ENCODE assay signal across 33 mouse cellular contexts in genomic region chr2:129252836-129253630, GRCm38 (mm10). TPM values are rescaled to one million over a fixed set of nuclear protein-coding genes. Genes with fewer than 3 reads are reported as not detected.
DNase-seq lines count a peak whose midpoint lies in the region; ATAC-seq and TF ChIP-seq lines count a peak whose summit lies in the region.
"Had no signal": no experiment of that assay in that cellular context is flagged by ENCODE, and none has a peak within 500 bp of the region (broad histone marks: within the 10 kb centered on the region; RNA-seq: fewer than 3 reads in every experiment).

No protein-coding gene starts in this region.

- H3K36me3 ChIP-seq in heart, adult 2 months (ENCODE audit: control insufficient read depth, insufficient read depth, low read length) = no peaks in the 10 kb centered on the region
- H3K36me3 ChIP-seq in midbrain, embryonic 11.5 days (ENCODE audit: control insufficient read depth, insufficient read depth, low read length) = no peaks in the 10 kb centered on the region
- H3K36me3 ChIP-seq in midbrain, embryonic 13.5 days = no peaks in the 10 kb centered on the region
- no peaks in the 10 kb centered on the region for H3K36me3 ChIP-seq in hindbrain, postnatal 0 days (ENCODE audit: insufficient read depth, low read length)
- H3K36me3 ChIP-seq: embryonic facial prominence, embryonic 13.5 days; forebrain, embryonic 10.5 days; forebrain, embryonic 15.5 days; heart, embryonic 15.5 days had no signal

- TF ChIP-seq POLR2A in heart, adult 2 months (IDR thresholded peaks at IDR 0.05; ENCODE audit: insufficient read depth, low read depth, low read length) = no peak

- H3K4me3 ChIP-seq in heart, adult 2 months = no peak overlapping the region
- H3K4me3 ChIP-seq in midbrain, embryonic 11.5 days (ENCODE audit: low read depth, low read length) = no peak overlapping the region
- no peak overlapping the region for H3K4me3 ChIP-seq in midbrain, embryonic 13.5 days (replicated peaks)
- H3K4me3 ChIP-seq in hindbrain, postnatal 0 days (ENCODE audit: low read length) = no peak overlapping the region
- H3K4me3 ChIP-seq: embryonic facial prominence, embryonic 13.5 days; forebrain, embryonic 10.5 days; forebrain, embryonic 15.5 days; gastrocnemius, adult 2 months; heart, embryonic 15.5 days had no signal

- no peaks in the 10 kb centered on the region for H3K79me2 ChIP-seq in heart, adult 2 months (replicated peaks; ENCODE audit: control insufficient read depth, insufficient read depth, low read length)

- TF ChIP-seq CTCF in heart, adult 2 months (IDR thresholded peaks at IDR 0.05) = no peak
- TF ChIP-seq CTCF in hindbrain, postnatal 0 days (IDR thresholded peaks at IDR 0.05; ENCODE audit: low read depth) = no peak

- no peak overlapping the region for H3K27ac ChIP-seq in heart, adult 2 months
- no peak overlapping the region for H3K27ac ChIP-seq in midbrain, embryonic 11.5 days (ENCODE audit: low read depth, low read length)
- no peak overlapping the region for H3K27ac ChIP-seq in midbrain, embryonic 13.5 days
- no peak overlapping the region for H3K27ac ChIP-seq in hindbrain, postnatal 0 days
- H3K27ac ChIP-seq: embryonic facial prominence, embryonic 13.5 days; forebrain, embryonic 10.5 days; forebrain, embryonic 15.5 days; gastrocnemius, adult 2 months; heart, embryonic 15.5 days; kidney, postnatal 0 days; liver, embryonic 14.5 days; macrophage had no signal

- intact Hi-C loops in heart, adult 2 months (cut with DNase I) = no loop called here

- ATAC-seq in midbrain, embryonic 11.5 days (ENCODE audit: low FRiP score) = no peak
- no peak for ATAC-seq in midbrain, embryonic 13.5 days
- ATAC-seq in hindbrain, postnatal 0 days = no peak
- ATAC-seq: forebrain, embryonic 15.5 days; midbrain, embryonic 16.5 days had no signal

- H3K4me1 ChIP-seq in heart, adult 2 months (ENCODE audit: control insufficient read depth, insufficient read depth, low read length) = no peaks in the 10 kb centered on the region
- H3K4me1 ChIP-seq in midbrain, embryonic 11.5 days (ENCODE audit: control insufficient read depth, insufficient read depth, low read length) = no peaks in the 10 kb centered on the region
- no peaks in the 10 kb centered on the region for H3K4me1 ChIP-seq in midbrain, embryonic 13.5 days (replicated peaks)
- no peaks in the 10 kb centered on the region for H3K4me1 ChIP-seq in hindbrain, postnatal 0 days (ENCODE audit: insufficient read depth, low read length)
- H3K4me1 ChIP-seq: embryonic facial prominence, embryonic 13.5 days; forebrain, embryonic 15.5 days; heart, embryonic 15.5 days had no signal

- DNase-seq in heart, adult 11 months = peak; percentile 66
- no peak for DNase-seq in heart, adult 2 months
- peak; percentile 61 for DNase-seq in midbrain, embryonic 11.5 days (ENCODE audit: low spot score, missing footprints)
- peak; percentile 80 for DNase-seq in ZHBTc4 (ENCODE audit: low read depth, low spot score)
- DNase-seq in hindbrain, postnatal 0 days (ENCODE audit: low spot score) = no peak
- no peak for DNase-seq in spleen, postnatal 4 days (ENCODE audit: low spot score in 2 of 2)
- DNase-seq: adrenal gland, postnatal 25 days; cerebellum, adult 11-12 months; cerebellum, adult 9-11 months; gastrocnemius, adult 2 months; gastrocnemius, postnatal 36 days; layer of hippocampus, postnatal 36 days; left cerebral cortex, postnatal 4 days; lung, adult 2 months; lung, postnatal 10 days; right cerebral cortex, adult 18-20 months; thymus, postnatal 14 days had no signal

- no peak overlapping the region for H3K9ac ChIP-seq in heart, adult 2 months (ENCODE audit: low read depth, low read length)
- H3K9ac ChIP-seq in midbrain, embryonic 11.5 days (ENCODE audit: low read length) = no peak overlapping the region
- H3K9ac ChIP-seq in midbrain, embryonic 13.5 days (replicated peaks) = no peak overlapping the region
- H3K9ac ChIP-seq in hindbrain, postnatal 0 days (replicated peaks; ENCODE audit: low read length) = no peak overlapping the region
- H3K9ac ChIP-seq: embryonic facial prominence, embryonic 13.5 days; forebrain, embryonic 15.5 days; heart, embryonic 15.5 days; liver, embryonic 14.5 days had no signal

- no peak overlapping the region for H3K4me2 ChIP-seq in midbrain, embryonic 11.5 days
- no peak overlapping the region for H3K4me2 ChIP-seq in midbrain, embryonic 13.5 days (replicated peaks)
- H3K4me2 ChIP-seq in hindbrain, postnatal 0 days (ENCODE audit: low read depth, low read length) = no peak overlapping the region
- H3K4me2 ChIP-seq: embryonic facial prominence, embryonic 13.5 days; forebrain, embryonic 15.5 days; heart, embryonic 15.5 days had no signal

- no peaks in the 10 kb centered on the region for H3K9me3 ChIP-seq in midbrain, embryonic 11.5 days (ENCODE audit: control insufficient read depth, low read length)
- H3K9me3 ChIP-seq in midbrain, embryonic 13.5 days = no peaks in the 10 kb centered on the region
- no peaks in the 10 kb centered on the region for H3K9me3 ChIP-seq in hindbrain, postnatal 0 days (ENCODE audit: low read length)
- H3K9me3 ChIP-seq: embryonic facial prominence, embryonic 13.5 days; forebrain, embryonic 10.5 days; forebrain, embryonic 15.5 days; heart, embryonic 15.5 days had no signal

- 86% methylated on average over 19 of the region's 19 CpGs for WGBS in heart, adult 2 months
- WGBS in midbrain, embryonic 11.5 days = 91% methylated on average over 19 of the region's 19 CpGs
- 87% methylated on average over 19 of the region's 19 CpGs for WGBS in midbrain, embryonic 13.5 days
- 90% methylated on average over 19 of the region's 19 CpGs for WGBS in hindbrain, postnatal 0 days

- no peaks in the 10 kb centered on the region for H3K27me3 ChIP-seq in heart, adult 2 months (ENCODE audit: control insufficient read depth, insufficient read depth, low read length)
- no peaks in the 10 kb centered on the region; the same call in 1 of the 2 replicates for H3K27me3 ChIP-seq in midbrain, embryonic 11.5 days (ENCODE audit: control insufficient read depth, insufficient read depth, low read length)
- H3K27me3 ChIP-seq in midbrain, embryonic 13.5 days = no peaks in the 10 kb centered on the region
- no peaks in the 10 kb centered on the region for H3K27me3 ChIP-seq in hindbrain, postnatal 0 days (ENCODE audit: insufficient read depth, low read length)
- H3K27me3 ChIP-seq: CH12.LX; embryonic facial prominence, embryonic 13.5 days; forebrain, embryonic 15.5 days; heart, embryonic 15.5 days had no signal

- no peak for TF ChIP-seq EP300 in heart, adult 2 months (IDR thresholded peaks at IDR 0.05; ENCODE audit: insufficient read depth, low read depth, low read length)

RNA-seq across cellular contexts. Expression of gene Ckap2l, which starts 44.0 kb away (rescaled TPM):
- under 1 TPM; 0.29 to 0.55 TPM for total RNA-seq in heart, adult 2 months (2021)
- 0.08 and 0.20 TPM in 2 replicates for polyA plus RNA-seq in heart, adult 2 months (2012; rRNA removed)
- 92.0 and 96.9 TPM in 2 replicates for polyA plus RNA-seq in midbrain, embryonic 11.5 days (2014; fragmentation: Nextera tagmentation; extraction: Ambion mirVana)
- 18.3 and 19.3 TPM in 2 replicates for polyA plus RNA-seq in midbrain, embryonic 13.5 days (2015; fragmentation: Nextera tagmentation; extraction: Ambion mirVana)
- 9.2 and 9.7 TPM in 2 replicates for total RNA-seq in hindbrain, postnatal 0 days (2014; rRNA removed)
- polyA plus RNA-seq in hindbrain, postnatal 0 days (2015; fragmentation: Nextera tagmentation; extraction: Ambion mirVana) = 8.9 and 12.0 TPM in 2 replicates

RNA-seq across cellular contexts. Expression of gene Slc20a1, which starts 54.5 kb away (rescaled TPM):
- total RNA-seq in heart, adult 2 months (2021) = 10 to 100 TPM; 10.1 to 15.9 TPM
- polyA plus RNA-seq in heart, adult 2 months (2012; rRNA removed) = 14.7 and 24.7 TPM in 2 replicates
- 53.3 and 62.5 TPM in 2 replicates for polyA plus RNA-seq in midbrain, embryonic 11.5 days (2014; fragmentation: Nextera tagmentation; extraction: Ambion mirVana)
- 52.4 and 53.1 TPM in 2 replicates for polyA plus RNA-seq in midbrain, embryonic 13.5 days (2015; fragmentation: Nextera tagmentation; extraction: Ambion mirVana)
- total RNA-seq in hindbrain, postnatal 0 days (2014; rRNA removed) = 63.0 and 63.5 TPM in 2 replicates
- 40.6 and 41.6 TPM in 2 replicates for polyA plus RNA-seq in hindbrain, postnatal 0 days (2015; fragmentation: Nextera tagmentation; extraction: Ambion mirVana)

RNA-seq across cellular contexts. Expression of gene Il1a, which starts 56.7 kb away (rescaled TPM):
- not detected for total RNA-seq in heart, adult 2 months (2021)
- not detected in 2 replicates for polyA plus RNA-seq in heart, adult 2 months (2012; rRNA removed)
- 0.30 TPM in 1 of 2 replicates, not detected in the other for polyA plus RNA-seq in midbrain, embryonic 11.5 days (2014; fragmentation: Nextera tagmentation; extraction: Ambion mirVana)
- polyA plus RNA-seq in midbrain, embryonic 13.5 days (2015; fragmentation: Nextera tagmentation; extraction: Ambion mirVana) = 0.12 and 0.32 TPM in 2 replicates
- total RNA-seq in hindbrain, postnatal 0 days (2014; rRNA removed) = not detected in 2 replicates
- polyA plus RNA-seq in hindbrain, postnatal 0 days (2015; fragmentation: Nextera tagmentation; extraction: Ambion mirVana) = 0.23 and 0.25 TPM in 2 replicates
- total RNA-seq: adrenal gland, postnatal 25 days; common myeloid progenitor, adult 5-6 weeks; gastrocnemius, adult 2 months; gastrocnemius, postnatal 36 days; heart, postnatal 25 days had no signal
- polyA plus RNA-seq: C2C12; embryonic facial prominence, embryonic 13.5 days; forebrain, embryonic 10.5 days; kidney, postnatal 0 days; neural tube, embryonic 11.5 days; stomach, embryonic 14.5 days; urinary bladder, adult 2 months had no signal

Comparison
In these comparisons a context has a peak if more than half of its experiments do, and no peak if none do; other contexts are left out.
1. DNase-seq: peak in heart, adult 11 months (single experiment), midbrain, embryonic 11.5 days (single experiment) and ZHBTc4 (single experiment); none in heart, adult 2 months (0 of 2), hindbrain, postnatal 0 days (single experiment) and spleen, postnatal 4 days (0 of 2).